ENCODE assay signal across 15 mouse cellular contexts in genomic region chr12:3285377-3285776, GRCm38 (mm10). TPM values are rescaled to one million over a fixed set of nuclear protein-coding genes. Genes with fewer than 3 reads are reported as not detected.
DNase-seq lines count a peak whose midpoint lies in the region; ATAC-seq and TF ChIP-seq lines count a peak whose summit lies in the region.
"Had no signal": no experiment of that assay in that cellular context is flagged by ENCODE, and none has a peak within 500 bp of the region (broad histone marks: within the 10 kb centered on the region; RNA-seq: fewer than 3 reads in every experiment).

No protein-coding gene starts in this region.

- no peaks in the 10 kb centered on the region for H3K27me3 ChIP-seq in liver, embryonic 16.5 days (ENCODE audit: control insufficient read depth, insufficient read depth, low read depth, low read length)
- H3K27me3 ChIP-seq in forebrain, embryonic 15.5 days: no peaks in the 10 kb centered on the region
- H3K27me3 ChIP-seq in midbrain, postnatal 0 days (ENCODE audit: insufficient read depth, low read length): no peaks in the 10 kb centered on the region
- H3K27me3 ChIP-seq: forebrain, embryonic 12.5 days; hindbrain, embryonic 15.5 days; limb, embryonic 15.5 days; midbrain, embryonic 12.5 days had no signal

- H3K4me1 ChIP-seq in liver, embryonic 16.5 days (ENCODE audit: control insufficient read depth, low read depth, low read length): peaks cover 52% of the 10 kb centered on the region
- no peaks in the 10 kb centered on the region for H3K4me1 ChIP-seq in forebrain, embryonic 15.5 days
- H3K4me1 ChIP-seq in midbrain, postnatal 0 days (ENCODE audit: insufficient read depth, low read length): no peaks in the 10 kb centered on the region
- H3K4me1 ChIP-seq: forebrain, embryonic 12.5 days; hindbrain, embryonic 15.5 days; limb, embryonic 15.5 days; midbrain, embryonic 12.5 days had no signal

- intact Hi-C loops in gastrocnemius, adult 2 months (cut with DNase I): no loop called here
- intact Hi-C loops in gastrocnemius, postnatal 36 days (cut with DNase I): no loop called here

- H3K9ac ChIP-seq in liver, embryonic 16.5 days (ENCODE audit: low read depth, low read length): peak overlapping the region; percentile 56
- H3K9ac ChIP-seq in forebrain, embryonic 15.5 days (replicated peaks): no peak overlapping the region
- no peak overlapping the region for H3K9ac ChIP-seq in midbrain, postnatal 0 days (replicated peaks; ENCODE audit: low read length, poor library complexity, severe bottlenecking)
- H3K9ac ChIP-seq: forebrain, embryonic 12.5 days; hindbrain, embryonic 15.5 days; limb, embryonic 15.5 days; midbrain, embryonic 12.5 days had no signal

- no peak overlapping the region for H3K4me3 ChIP-seq in gastrocnemius, adult 2 months
- H3K4me3 ChIP-seq in liver, embryonic 16.5 days (ENCODE audit: low read depth, low read length): peak overlapping the region; percentile 17
- no peak overlapping the region for H3K4me3 ChIP-seq in forebrain, embryonic 15.5 days
- no peak overlapping the region for H3K4me3 ChIP-seq in midbrain, postnatal 0 days (ENCODE audit: low read depth, low read length)
- H3K4me3 ChIP-seq: forebrain, embryonic 12.5 days; hindbrain, embryonic 15.5 days; limb, embryonic 15.5 days; midbrain, embryonic 12.5 days had no signal

- H3K4me2 ChIP-seq in liver, embryonic 16.5 days (ENCODE audit: low read depth, low read length): peak overlapping the region; percentile 60
- no peak overlapping the region for H3K4me2 ChIP-seq in forebrain, embryonic 15.5 days (replicated peaks)
- H3K4me2 ChIP-seq in midbrain, postnatal 0 days (ENCODE audit: low read depth, low read length, poor library complexity, severe bottlenecking): no peak overlapping the region
- H3K4me2 ChIP-seq: forebrain, embryonic 12.5 days; hindbrain, embryonic 15.5 days; limb, embryonic 15.5 days; midbrain, embryonic 12.5 days had no signal

- peak; percentile 44 for ATAC-seq in CD4-positive, CD25-positive, alpha-beta regulatory T cell, adult 4 months
- peak; percentile 68 for ATAC-seq in common myeloid progenitor, adult 5-6 weeks (replicated peaks; ENCODE audit: low read depth, poor library complexity, severe bottlenecking)
- ATAC-seq in liver, embryonic 16.5 days (ENCODE audit: low read depth): peak; percentile 83
- no peak for ATAC-seq in forebrain, embryonic 15.5 days (replicated peaks)
- ATAC-seq in midbrain, postnatal 0 days (ENCODE audit: low FRiP score): no peak

- TF ChIP-seq CTCF in gastrocnemius, adult 2 months (IDR thresholded peaks at IDR 0.05): no peak
- no peak for TF ChIP-seq CTCF in midbrain, postnatal 0 days (IDR thresholded peaks at IDR 0.05)

- DNase-seq in gastrocnemius, adult 2 months: no peak
- DNase-seq in gastrocnemius, postnatal 36 days: no peak
- no peak for DNase-seq in layer of hippocampus, adult 8-10 months (ENCODE audit: low spot score in 2 of 2)
- DNase-seq in midbrain, postnatal 0 days (ENCODE audit: low spot score): no peak
- DNase-seq: adrenal gland, adult 2 months; cerebellum, postnatal 10 days; kidney, postnatal 4 days had no signal

- no peaks in the 10 kb centered on the region; the same call in 1 of the 2 replicates for H3K36me3 ChIP-seq in liver, embryonic 16.5 days (ENCODE audit: control insufficient read depth, insufficient read depth)
- no peaks in the 10 kb centered on the region for H3K36me3 ChIP-seq in forebrain, embryonic 15.5 days
- no peaks in the 10 kb centered on the region for H3K36me3 ChIP-seq in midbrain, postnatal 0 days (ENCODE audit: insufficient read depth, low read length)
- H3K36me3 ChIP-seq: forebrain, embryonic 12.5 days; hindbrain, embryonic 15.5 days had no signal

- peak overlapping the region; percentile 62 for H3K27ac ChIP-seq in gastrocnemius, adult 2 months
- H3K27ac ChIP-seq in liver, embryonic 16.5 days (ENCODE audit: low read length): peak overlapping the region; percentile 84
- H3K27ac ChIP-seq in forebrain, embryonic 15.5 days (replicated peaks): no peak overlapping the region
- H3K27ac ChIP-seq in midbrain, postnatal 0 days (ENCODE audit: low read depth, low read length): no peak overlapping the region
- H3K27ac ChIP-seq: forebrain, embryonic 12.5 days; hindbrain, embryonic 15.5 days; limb, embryonic 15.5 days; midbrain, embryonic 12.5 days had no signal

- WGBS in liver, embryonic 16.5 days (ENCODE audit: insufficient replicate concordance): 20% methylated on average over 6 of the region's 6 CpGs
- 89% methylated on average over 6 of the region's 6 CpGs for WGBS in forebrain, embryonic 15.5 days
- 90% methylated on average over 6 of the region's 6 CpGs for WGBS in midbrain, postnatal 0 days

- no peaks in the 10 kb centered on the region for H3K9me3 ChIP-seq in liver, embryonic 16.5 days (replicated peaks; ENCODE audit: control insufficient read depth, low read length)
- H3K9me3 ChIP-seq in forebrain, embryonic 15.5 days: no peaks in the 10 kb centered on the region
- H3K9me3 ChIP-seq in midbrain, postnatal 0 days (ENCODE audit: low read length): no peaks in the 10 kb centered on the region
- H3K9me3 ChIP-seq: hindbrain, embryonic 15.5 days; limb, embryonic 15.5 days had no signal

RNA-seq across cellular contexts. Expression of gene Rab10, which starts 24.4 kb away (rescaled TPM):
- total RNA-seq in gastrocnemius, adult 2 months (2021): 100 to 1,000 TPM; 272 to 301 TPM
- total RNA-seq in gastrocnemius, postnatal 36 days (2021): 100 to 1,000 TPM; 239 to 279 TPM
- 10 to 100 TPM; 43.1 to 54.8 TPM for polyA plus RNA-seq in CD4-positive, CD25-positive, alpha-beta regulatory T cell, adult 4 months (2017; shearing (Covaris generic))
- 138 and 146 TPM in 2 replicates for total RNA-seq in common myeloid progenitor, adult 5-6 weeks (2017)
- polyA plus RNA-seq in liver, embryonic 16.5 days (2015; fragmentation: Nextera tagmentation; extraction: Ambion mirVana): 37.5 and 40.5 TPM in 2 replicates
- total RNA-seq in layer of hippocampus, adult 8-10 months (2022): 100 to 1,000 TPM; 138 to 152 (median 145) TPM
- polyA plus RNA-seq in forebrain, embryonic 15.5 days (2015; fragmentation: Nextera tagmentation; extraction: Ambion mirVana): 142 and 149 TPM in 2 replicates
- total RNA-seq in midbrain, postnatal 0 days (2014; rRNA removed): 243 and 253 TPM in 2 replicates
- polyA plus RNA-seq in midbrain, postnatal 0 days (2015; fragmentation: Nextera tagmentation; extraction: Ambion mirVana): 142 and 151 TPM in 2 replicates

Comparison
In these comparisons a context has a peak if more than half of its experiments do, and no peak if none do; other contexts are left out.
1. H3K27ac ChIP-seq: peak in gastrocnemius, adult 2 months (single experiment) and liver, embryonic 16.5 days (single experiment); none in forebrain, embryonic 15.5 days (single experiment) and midbrain, postnatal 0 days (single experiment).
2. ATAC-seq: peak in CD4-positive, CD25-positive, alpha-beta regulatory T cell, adult 4 months (single experiment), common myeloid progenitor, adult 5-6 weeks (single experiment) and liver, embryonic 16.5 days (single experiment); none in forebrain, embryonic 15.5 days (single experiment) and midbrain, postnatal 0 days (single experiment).